Mouse (Mus musculus): ENCODE results near the gene Tap1. TPM values are rescaled to one million over a fixed set of nuclear protein-coding genes. Genes with fewer than 3 reads are reported as not detected.

Gene Tap1
- total and polyA plus RNA-seq, 2 experiments = 15.1 to 23.5 TPM

- Histone ChIP-seq H3K4me1 (ENCODE audit: control insufficient read depth, insufficient read depth, low read length) (peaks cover 6% of the 10 kb centered on the region; the same call in 1 of the 2 replicates), H3K36me3 (ENCODE audit: control insufficient read depth, insufficient read depth, low read length) (peaks cover 10% of the 10 kb centered on the region), H3K27ac (replicated peaks; ENCODE audit: insufficient read depth, low read depth, low read length) (no peak overlapping the region), H3K4me3 (ENCODE audit: insufficient read depth, low read depth, low read length) (no peak overlapping the region), H3K9ac (ENCODE audit: low read depth, low read length) (no peak overlapping the region), H3K27me3 (ENCODE audit: control insufficient read depth, insufficient read depth, low read length) (no peaks in the 10 kb centered on the region), H3K79me2 (ENCODE audit: control insufficient read depth, insufficient read depth, low read length) (no peaks in the 10 kb centered on the region)
- 62% methylated on average over 3 of the region's 3 CpGs for WGBS
- TF ChIP-seq POLR2A (IDR thresholded peaks at IDR 0.05; ENCODE audit: extremely low read depth, insufficient read depth, low read length) (no peak), CTCF (IDR thresholded peaks at IDR 0.05; ENCODE audit: low read depth, low read length) (peak; percentile 59)
- no peak for DNase-seq (ENCODE audit: extremely low read depth, low read depth, low spot score)
These were observed 22.3 kb downstream of the Tap1 start for GRCm38 (mm10) chr17:34209680-34210079.

GRCm38 (mm10) chr17:34210599-34210998, 23.2 kb downstream of the Tap1 start:
- H3K27ac ChIP-seq (replicated peaks; ENCODE audit: insufficient read depth, low read depth, low read length) = no peak overlapping the region
- DNase-seq (ENCODE audit: extremely low read depth, low read depth, low spot score) = no peak
- H3K4me1 ChIP-seq (ENCODE audit: control insufficient read depth, insufficient read depth, low read length) = 0 out of 2 replicates have a peak, but pooled peaks cover 2% of the 10 kb centered on the region
- H3K9ac ChIP-seq (ENCODE audit: low read depth, low read length) = no peak overlapping the region
- 87% methylated on average over 3 of the region's 3 CpGs for WGBS
- TF ChIP-seq CTCF (IDR thresholded peaks at IDR 0.05; ENCODE audit: low read depth, low read length) = no peak
- TF ChIP-seq POLR2A (IDR thresholded peaks at IDR 0.05; ENCODE audit: extremely low read depth, insufficient read depth, low read length) = no peak
- no peaks in the 10 kb centered on the region for H3K27me3 ChIP-seq (ENCODE audit: control insufficient read depth, insufficient read depth, low read length)
- H3K36me3 ChIP-seq (ENCODE audit: control insufficient read depth, insufficient read depth, low read length) = peaks cover 10% of the 10 kb centered on the region
- no peaks in the 10 kb centered on the region for H3K79me2 ChIP-seq (ENCODE audit: control insufficient read depth, insufficient read depth, low read length)
- H3K4me3 ChIP-seq (ENCODE audit: insufficient read depth, low read depth, low read length) = no peak overlapping the region

- no peaks in the 10 kb centered on the region for H3K79me2 ChIP-seq (ENCODE audit: control insufficient read depth, insufficient read depth, low read length)
- H3K27ac ChIP-seq (replicated peaks; ENCODE audit: insufficient read depth, low read depth, low read length) = no peak overlapping the region
- DNase-seq (ENCODE audit: extremely low read depth, low read depth, low spot score) = no peak
- no peak overlapping the region for H3K9ac ChIP-seq (ENCODE audit: low read depth, low read length)
- no peak overlapping the region for H3K4me3 ChIP-seq (ENCODE audit: insufficient read depth, low read depth, low read length)
- 75% methylated on average over 23 of the region's 23 CpGs for WGBS
- H3K27me3 ChIP-seq (ENCODE audit: control insufficient read depth, insufficient read depth, low read length) = no peaks in the 10 kb centered on the region
- H3K4me1 ChIP-seq (ENCODE audit: control insufficient read depth, insufficient read depth, low read length) = no peaks in the 10 kb centered on the region
- TF ChIP-seq POLR2A (IDR thresholded peaks at IDR 0.05; ENCODE audit: extremely low read depth, insufficient read depth, low read length) (no peak), CTCF (IDR thresholded peaks at IDR 0.05; ENCODE audit: low read depth, low read length) (no peak)
- peaks cover 11% of the 10 kb centered on the region for H3K36me3 ChIP-seq (ENCODE audit: control insufficient read depth, insufficient read depth, low read length)
These were observed 24.5 kb downstream of the Tap1 start for GRCm38 (mm10) chr17:34211746-34212365.

- Histone ChIP-seq H3K9ac (ENCODE audit: low read depth, low read length) (no peak overlapping the region), H3K27me3 (ENCODE audit: control insufficient read depth, insufficient read depth, low read length) (no peaks in the 10 kb centered on the region), H3K36me3 (ENCODE audit: control insufficient read depth, insufficient read depth, low read length) (peaks cover 11% of the 10 kb centered on the region), H3K27ac (replicated peaks; ENCODE audit: insufficient read depth, low read depth, low read length) (no peak overlapping the region), H3K4me1 (ENCODE audit: control insufficient read depth, insufficient read depth, low read length) (no peaks in the 10 kb centered on the region), H3K79me2 (ENCODE audit: control insufficient read depth, insufficient read depth, low read length) (no peaks in the 10 kb centered on the region), H3K4me3 (ENCODE audit: insufficient read depth, low read depth, low read length) (no peak overlapping the region)
- TF ChIP-seq POLR2A (IDR thresholded peaks at IDR 0.05; ENCODE audit: extremely low read depth, insufficient read depth, low read length) (no peak), CTCF (IDR thresholded peaks at IDR 0.05; ENCODE audit: low read depth, low read length) (no peak)
- no peak for DNase-seq (ENCODE audit: extremely low read depth, low read depth, low spot score)
- 89% methylated on average over 21 of the region's 21 CpGs for WGBS
These were observed 26.6 kb downstream of the Tap1 start for GRCm38 (mm10) chr17:34213936-34214335.

DNA sequence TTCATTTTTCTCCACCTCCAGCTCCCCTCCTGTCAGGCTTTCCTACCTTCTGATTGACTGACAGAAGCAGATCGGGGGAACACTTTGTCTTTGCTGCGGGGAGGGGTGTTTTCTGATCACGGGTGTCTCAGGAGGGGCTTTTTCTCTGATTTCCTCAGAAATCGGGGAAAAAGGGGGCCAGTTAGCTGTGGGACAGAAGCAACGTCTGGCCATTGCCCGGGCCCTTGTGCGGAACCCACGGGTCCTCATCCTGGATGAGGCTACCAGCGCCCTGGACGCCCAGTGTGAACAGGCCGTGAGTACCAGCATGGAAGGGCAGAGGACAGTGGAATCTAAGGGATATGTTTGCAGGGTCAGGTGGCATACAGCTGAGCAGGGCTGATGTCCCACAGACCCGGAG, 27.8 kb downstream of the Tap1 start:
- H3K27me3 ChIP-seq (ENCODE audit: control insufficient read depth, insufficient read depth, low read length) = no peaks in the 10 kb centered on the region
- TF ChIP-seq POLR2A (IDR thresholded peaks at IDR 0.05; ENCODE audit: extremely low read depth, insufficient read depth, low read length) (no peak), CTCF (IDR thresholded peaks at IDR 0.05; ENCODE audit: low read depth, low read length) (no peak)
- H3K9ac ChIP-seq (ENCODE audit: low read depth, low read length) = no peak overlapping the region
- H3K4me1 ChIP-seq (ENCODE audit: control insufficient read depth, insufficient read depth, low read length) = no peaks in the 10 kb centered on the region
- no peak overlapping the region for H3K27ac ChIP-seq (replicated peaks; ENCODE audit: insufficient read depth, low read depth, low read length)
- WGBS = 93% methylated on average over 12 of the region's 12 CpGs
- DNase-seq (ENCODE audit: extremely low read depth, low read depth, low spot score) = no peak
- H3K79me2 ChIP-seq (ENCODE audit: control insufficient read depth, insufficient read depth, low read length) = no peaks in the 10 kb centered on the region
- peaks cover 11% of the 10 kb centered on the region for H3K36me3 ChIP-seq (ENCODE audit: control insufficient read depth, insufficient read depth, low read length)
- H3K4me3 ChIP-seq (ENCODE audit: insufficient read depth, low read depth, low read length) = no peak overlapping the region

- Histone ChIP-seq H3K27ac (replicated peaks; ENCODE audit: insufficient read depth, low read depth, low read length) (no peak overlapping the region), H3K36me3 (ENCODE audit: control insufficient read depth, insufficient read depth, low read length) (peaks cover 10% of the 10 kb centered on the region), H3K9ac (ENCODE audit: low read depth, low read length) (no peak overlapping the region), H3K4me1 (ENCODE audit: control insufficient read depth, insufficient read depth, low read length) (no peaks in the 10 kb centered on the region), H3K4me3 (ENCODE audit: insufficient read depth, low read depth, low read length) (no peak overlapping the region), H3K27me3 (ENCODE audit: control insufficient read depth, insufficient read depth, low read length) (no peaks in the 10 kb centered on the region), H3K79me2 (ENCODE audit: control insufficient read depth, insufficient read depth, low read length) (no peaks in the 10 kb centered on the region)
- 92% methylated on average over 8 of the region's 8 CpGs for WGBS
- DNase-seq (ENCODE audit: extremely low read depth, low read depth, low spot score) = no peak
- TF ChIP-seq POLR2A (IDR thresholded peaks at IDR 0.05; ENCODE audit: extremely low read depth, insufficient read depth, low read length) = no peak
- no peak for TF ChIP-seq CTCF (IDR thresholded peaks at IDR 0.05; ENCODE audit: low read depth, low read length)
These were observed 30.0 kb downstream of the Tap1 start for GRCm38 (mm10) chr17:34217216-34217928.
